Mouse (Mus musculus) embryo, embryonic 9.5 days (tissue): ENCODE results near the gene Lrrc74a.
A peak's percentile ranks its signal among the peaks of the same experiment; 100 is the strongest.

Experiments used
- DNase-seq: peaks from one replicate; pipeline ENCODE4 v3.0.0-alpha.2; 2017; ENCODE audit errors: extremely low spot score

Gene Lrrc74a

DNA sequence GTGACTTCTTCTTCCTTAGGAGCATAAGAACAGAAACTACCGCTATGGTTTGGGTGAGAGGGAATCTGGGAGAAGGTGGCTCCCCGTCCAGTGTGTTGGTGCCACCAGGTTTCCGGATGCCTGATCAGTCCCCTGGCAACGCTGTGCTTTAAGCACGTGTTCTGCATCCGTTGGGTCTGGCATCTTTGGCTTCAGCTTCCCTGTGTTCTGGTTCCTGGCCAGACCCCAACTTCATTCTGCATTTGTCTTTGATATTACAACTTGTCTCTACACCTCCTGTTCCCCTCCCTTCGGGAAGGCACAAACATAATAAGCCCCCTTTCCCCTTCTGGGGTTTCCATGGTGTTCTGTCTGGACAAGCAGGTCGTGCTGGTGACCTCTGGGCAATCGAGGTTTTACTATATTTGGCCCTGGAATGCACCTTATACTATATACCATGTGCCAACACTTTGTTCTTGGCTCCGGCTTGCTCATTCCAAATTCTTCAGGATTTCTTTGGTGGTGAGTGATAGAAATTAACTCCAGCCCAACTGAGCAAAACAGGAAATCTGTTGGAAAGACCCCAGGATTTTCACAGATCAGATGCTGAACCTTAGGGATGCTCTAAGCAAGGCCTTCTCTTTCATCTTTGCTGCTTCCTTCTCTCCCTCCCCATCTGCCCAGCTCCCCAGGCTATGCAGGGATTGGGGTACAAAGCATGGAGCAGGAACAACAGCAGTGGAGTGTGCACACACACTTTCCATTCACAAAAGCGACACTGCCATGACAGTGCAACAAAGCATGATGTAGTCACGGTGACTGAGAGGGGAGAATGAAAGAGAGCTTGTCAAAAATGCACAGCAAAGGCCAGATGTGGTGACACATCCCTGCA lies 52.2 kb downstream of the Lrrc74a start:
- DNase-seq, result no peak

DNA sequence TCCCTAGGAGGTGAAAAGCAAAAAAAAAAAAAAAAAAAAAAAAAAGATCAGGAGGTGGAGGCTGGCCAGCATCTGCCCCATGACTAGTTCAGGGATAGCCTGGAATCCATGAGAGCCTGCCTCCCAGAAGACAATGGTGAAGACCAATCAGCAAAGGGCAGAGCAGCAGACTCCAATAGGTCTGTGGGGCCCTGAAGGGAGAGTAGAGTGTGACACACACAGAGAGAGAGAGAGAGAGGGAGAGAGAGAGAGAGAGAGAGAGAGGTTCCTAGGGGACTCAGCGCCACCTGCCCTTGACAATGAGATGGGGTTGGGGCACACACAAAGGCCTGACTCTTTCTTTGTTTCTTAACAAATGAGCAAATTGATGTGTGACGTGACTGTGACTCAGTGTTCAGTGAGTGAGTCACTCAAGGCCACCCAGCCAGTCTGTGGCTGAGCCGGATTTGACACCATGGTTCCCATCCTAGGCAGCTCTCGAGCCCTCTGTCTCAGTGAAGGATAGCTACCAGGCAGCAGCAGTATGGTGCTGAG lies 52.9 kb downstream of the Lrrc74a start:
- DNase-seq, result no peak

DNA sequence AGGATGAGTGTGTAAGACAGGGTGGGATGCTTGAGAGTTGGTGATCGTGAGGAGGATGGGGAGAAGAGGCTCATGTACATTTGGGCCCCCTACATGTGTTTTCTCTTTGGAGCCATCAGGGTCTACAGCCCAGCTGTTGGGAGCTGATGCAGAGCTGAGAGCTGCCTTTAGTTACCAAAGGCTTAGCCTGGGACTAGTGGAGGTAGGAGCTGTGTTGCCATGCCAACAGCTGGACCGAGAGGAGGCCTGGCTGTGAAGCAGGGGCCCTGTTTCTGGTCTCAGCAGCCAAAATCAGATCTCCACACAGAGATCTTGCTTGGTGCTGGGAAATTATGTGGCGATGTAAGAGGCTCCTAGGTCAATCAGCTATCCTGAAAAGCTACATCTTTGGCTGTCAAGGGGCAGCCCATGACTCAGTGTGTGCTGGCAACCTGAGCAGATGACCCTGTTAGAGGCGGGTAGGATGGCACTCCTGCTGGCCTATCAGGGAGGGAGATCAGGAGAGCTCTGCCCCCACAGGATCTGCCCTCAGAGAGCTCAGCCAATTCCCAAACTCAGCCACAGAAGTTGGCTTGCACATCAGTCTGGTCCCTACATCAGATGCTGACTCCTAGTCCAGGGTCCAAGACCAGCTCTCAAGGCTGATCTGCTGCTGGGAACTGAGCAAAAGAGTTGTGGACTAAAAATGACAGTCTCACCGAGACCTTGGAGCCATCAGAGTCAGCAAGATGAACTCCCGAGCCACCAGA lies 56.1 kb downstream of the Lrrc74a start:
- DNase-seq, result no peak

DNA sequence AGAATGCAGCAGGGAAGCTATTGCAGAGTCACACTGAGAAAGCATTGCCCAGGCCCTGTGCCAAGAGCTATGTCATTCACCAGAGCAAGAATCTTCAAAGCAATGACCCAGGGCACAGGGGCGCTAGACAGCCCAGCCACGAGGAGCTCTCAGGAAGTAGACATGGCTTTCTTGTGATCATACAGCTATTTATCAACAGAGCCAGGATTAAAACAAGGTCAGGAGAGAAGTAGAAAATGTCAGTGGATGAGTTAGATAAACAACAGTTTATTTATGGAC lies 56.6 kb downstream of the Lrrc74a start:
- DNase-seq, result no peak

DNA sequence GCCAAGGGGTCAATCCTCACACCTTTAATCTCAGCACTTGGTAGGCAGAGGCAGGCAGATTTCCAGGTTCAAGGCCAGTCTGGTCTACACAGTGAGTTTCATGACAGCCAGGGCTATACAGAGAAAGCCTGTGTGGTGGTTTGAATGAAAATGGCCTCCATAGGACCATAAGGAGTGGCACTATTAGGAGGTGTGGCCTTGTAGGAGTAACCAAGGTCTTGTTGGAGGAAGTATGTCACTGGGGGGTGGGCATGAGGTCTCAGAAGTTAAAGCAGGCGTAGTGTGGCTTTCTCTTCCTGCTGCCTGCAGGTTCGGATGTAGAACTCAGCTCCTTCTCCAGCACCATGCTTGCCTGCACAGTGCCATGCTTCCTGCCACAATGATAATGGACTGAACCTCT lies 57.8 kb downstream of the Lrrc74a start:
- DNase-seq, result no peak

DNA sequence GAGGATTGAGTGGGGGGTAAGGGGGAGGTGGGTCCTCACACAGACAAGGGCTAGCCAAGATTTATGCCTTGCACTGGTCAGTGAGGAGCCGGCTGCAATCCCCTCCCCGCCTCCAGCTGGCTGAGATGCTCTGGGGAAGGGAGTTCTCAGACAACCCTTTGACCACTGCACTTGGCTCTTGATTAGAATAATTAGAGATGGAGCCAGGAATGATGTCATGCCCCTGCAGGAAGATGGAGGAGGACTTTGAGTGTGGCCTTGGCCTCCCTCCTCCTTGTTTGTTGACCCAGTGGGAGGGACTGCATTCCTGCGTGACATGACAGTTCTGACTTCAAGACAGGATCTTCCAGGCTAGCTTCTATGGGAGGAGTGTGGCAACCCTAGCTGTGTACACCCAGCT lies 59.7 kb downstream of the Lrrc74a start:
- no peak for DNase-seq

DNA sequence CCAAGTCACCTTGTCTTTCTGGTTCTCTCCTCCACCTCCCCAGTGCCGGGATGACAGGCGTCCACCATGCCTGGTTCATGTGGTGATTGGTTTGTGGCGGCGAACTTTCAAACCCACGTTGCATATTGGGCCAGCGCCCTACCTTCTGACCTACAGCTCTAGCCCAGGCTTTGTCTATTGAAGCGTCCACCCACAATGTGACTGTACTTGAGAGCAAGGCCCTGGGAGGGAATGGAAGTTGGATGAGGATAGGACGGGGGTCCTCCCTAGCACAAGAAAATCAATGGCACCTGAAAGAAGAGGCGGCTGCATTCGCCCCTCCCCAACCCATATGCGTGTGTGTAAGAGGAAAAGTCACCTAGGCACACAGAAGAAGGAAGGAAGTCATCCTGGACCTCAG lies 60.2 kb downstream of the Lrrc74a start:
- no peak for DNase-seq

DNA sequence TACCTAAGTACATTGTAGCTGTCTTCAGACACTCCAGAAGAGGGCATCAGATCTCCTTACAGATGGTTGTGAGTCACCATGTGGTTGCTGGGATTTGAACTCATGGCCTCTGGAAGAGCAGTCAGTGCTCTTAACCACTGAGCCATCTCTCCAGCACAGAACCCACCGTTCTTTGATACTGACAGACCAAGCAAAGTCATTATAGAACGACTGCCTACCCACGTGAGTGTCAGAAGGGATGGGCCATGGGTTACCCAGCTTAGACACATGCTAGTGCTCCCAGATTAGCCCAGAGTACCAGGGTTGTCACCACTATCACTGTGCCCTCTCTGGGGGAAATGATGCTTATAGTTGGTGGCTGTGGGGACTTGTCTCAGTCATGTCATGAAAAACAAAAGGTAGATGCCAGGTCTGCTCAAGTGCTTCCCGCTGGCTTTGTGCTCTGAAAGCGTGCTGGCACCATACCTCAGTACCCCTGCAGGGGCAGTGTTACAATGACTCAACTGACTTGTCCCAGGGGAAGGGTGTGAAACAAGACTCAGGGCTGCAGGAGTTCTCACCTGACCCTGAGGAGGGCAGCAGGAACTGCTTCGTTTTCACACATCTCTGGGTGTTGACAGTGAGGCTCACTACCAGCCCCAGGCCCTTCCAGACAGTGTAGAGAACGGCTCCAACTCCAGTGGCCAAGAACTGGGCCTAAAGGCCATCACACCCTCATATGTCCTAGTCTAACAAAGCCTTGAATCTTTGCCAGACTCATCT lies 61.1 kb downstream of the Lrrc74a start:
- no peak for DNase-seq

DNA sequence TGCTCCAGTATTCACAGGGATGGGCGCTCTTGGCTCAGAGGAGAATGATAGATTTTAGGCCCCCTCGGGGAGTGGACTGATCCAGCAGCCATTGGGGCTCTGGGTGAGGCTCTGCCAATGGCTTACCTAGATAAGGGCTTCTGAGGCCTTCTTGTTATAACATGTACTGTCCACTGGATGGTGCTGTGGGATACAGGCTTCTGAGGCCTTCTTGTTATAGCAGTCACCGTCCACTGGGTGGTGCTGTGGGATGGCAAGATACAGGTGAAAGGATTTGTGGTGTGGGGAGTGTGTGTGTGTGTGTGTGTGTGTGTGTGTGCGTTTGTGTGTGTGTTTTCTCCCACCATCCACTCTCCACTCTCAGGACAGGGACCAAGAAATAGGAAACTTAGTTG lies 61.7 kb downstream of the Lrrc74a start:
- DNase-seq, result peak; percentile 88

DNA sequence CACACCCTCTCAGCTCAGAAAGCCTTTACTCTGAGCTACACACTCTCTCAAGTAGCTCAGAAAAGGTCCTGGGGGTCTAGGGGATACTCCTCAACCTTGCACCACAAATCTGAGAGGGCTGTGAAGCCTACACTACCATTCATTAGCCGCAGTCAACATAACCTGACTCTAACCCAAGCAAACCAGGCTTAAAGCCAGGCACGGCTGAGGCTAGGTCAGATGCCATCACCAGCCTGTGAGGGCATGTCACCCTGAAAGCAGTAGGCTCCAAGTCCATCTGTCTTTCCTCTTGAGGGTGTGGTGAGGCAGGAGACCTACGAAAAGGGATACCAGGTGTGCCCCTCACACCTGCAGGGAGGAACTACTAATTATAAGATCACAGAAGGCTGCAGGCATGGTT lies 62.2 kb downstream of the Lrrc74a start:
- DNase-seq, result no peak

DNA sequence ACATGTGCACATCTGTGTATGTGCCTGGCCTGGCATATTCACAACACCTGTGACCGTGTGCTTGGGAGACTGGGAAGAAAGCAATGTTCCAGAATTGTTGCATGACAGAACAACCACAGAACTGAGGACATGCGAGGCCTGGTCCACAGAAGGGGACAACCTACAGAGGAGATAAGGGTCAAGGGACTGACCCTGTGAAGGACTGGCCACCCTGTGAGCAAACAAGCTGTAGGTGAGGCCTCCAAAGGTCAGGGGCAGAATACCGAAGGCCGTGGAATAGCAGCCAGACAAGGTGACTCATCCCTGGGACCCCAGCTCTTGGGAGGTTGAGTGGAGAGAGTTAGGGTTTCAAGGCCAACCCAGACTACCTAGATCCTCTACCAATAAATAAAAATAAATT lies 63.6 kb downstream of the Lrrc74a start:
- DNase-seq, result no peak

DNA sequence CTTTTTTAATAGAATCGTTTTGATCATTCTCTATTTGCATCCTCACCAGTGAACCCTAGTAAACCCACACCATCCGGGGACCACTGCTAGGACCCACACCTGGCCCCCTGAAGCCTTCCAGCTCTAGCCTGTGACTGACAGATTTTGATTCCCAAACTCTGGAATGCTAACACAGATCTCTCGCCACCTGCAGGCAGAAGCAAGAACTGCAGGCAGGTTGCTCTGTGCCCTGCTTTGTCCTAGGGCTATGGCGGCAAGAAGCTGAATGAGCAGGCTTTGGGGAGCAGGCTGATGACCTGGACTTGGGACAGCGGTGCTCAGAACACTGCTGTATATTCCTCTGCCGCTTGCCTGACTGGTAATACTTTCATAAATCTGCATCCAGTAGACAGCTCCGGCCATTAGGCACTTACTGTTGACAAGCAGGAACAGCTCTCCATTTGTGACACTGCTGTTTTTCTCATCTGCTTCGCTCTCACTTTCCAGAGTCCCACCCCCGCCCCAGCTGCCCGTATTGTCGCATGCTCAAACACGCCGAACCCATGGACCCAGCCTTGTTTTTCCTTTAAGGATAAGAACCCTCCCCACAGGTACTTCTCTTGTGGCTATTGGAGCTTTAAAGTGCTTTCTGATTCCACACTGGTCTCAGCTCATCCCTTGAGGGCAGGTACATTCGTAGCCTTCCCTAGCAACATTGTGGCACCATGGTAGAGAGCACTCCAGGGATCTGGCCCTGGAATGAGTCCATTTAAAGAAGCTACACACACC lies 64.8 kb downstream of the Lrrc74a start:
- DNase-seq, result peak; percentile 87

DNA sequence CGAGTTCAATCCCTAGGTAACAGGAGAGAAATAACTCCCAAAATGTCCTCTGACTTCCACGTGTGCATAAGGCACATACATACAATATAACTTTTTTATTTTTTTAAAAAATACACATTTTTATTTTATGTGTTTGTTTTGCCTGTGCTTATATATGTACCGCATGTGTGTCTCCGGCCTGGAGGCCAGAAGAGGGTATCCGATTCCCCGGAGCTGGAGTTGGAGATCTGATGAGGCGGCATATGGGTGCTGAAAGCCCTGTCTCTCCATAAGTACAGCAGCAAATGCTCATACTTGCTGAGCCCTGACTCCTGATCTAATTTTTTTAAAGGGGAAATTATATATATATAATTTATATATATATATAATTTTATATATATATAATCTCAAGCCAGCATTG lies 65.6 kb downstream of the Lrrc74a start:
- no peak for DNase-seq

DNA sequence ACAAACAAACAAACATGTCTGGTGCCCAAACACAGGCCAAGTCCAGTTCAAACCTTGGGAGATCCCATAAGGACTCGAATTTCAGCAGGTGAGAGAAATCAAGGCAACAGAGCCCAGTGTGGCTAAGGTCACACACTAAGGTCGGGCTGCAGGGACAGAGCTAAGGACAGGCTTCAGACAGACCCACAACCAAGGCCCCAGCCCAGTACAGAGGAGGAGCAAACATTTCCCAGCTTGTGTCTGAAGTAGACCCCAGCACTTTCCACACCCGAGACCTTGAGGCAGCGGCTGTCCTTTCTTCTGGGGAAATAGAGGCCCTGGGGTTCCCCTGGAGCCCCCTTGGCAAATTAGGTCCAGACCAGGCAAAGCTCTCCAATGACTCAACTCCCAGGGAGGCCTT lies 66.2 kb downstream of the Lrrc74a start:
- no peak for DNase-seq

DNA sequence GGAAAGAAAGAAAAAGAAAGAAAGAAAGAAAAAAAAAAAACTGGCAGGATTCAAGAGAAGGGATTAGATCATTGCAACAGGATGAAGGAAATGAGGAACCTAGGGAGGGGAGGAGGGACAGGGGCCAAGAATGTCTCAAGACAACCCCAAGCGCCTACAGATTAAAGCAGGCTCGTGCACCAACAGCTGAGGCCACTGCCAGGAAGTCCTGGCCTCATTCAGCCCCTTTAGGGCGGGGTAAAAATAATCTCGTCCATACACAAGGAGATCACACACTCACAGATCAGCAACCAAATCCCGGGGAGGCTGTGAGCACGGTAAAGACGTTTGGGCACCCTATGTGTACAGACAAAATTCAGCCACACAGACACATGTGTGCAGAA lies 66.6 kb downstream of the Lrrc74a start:
- DNase-seq, result no peak

DNA sequence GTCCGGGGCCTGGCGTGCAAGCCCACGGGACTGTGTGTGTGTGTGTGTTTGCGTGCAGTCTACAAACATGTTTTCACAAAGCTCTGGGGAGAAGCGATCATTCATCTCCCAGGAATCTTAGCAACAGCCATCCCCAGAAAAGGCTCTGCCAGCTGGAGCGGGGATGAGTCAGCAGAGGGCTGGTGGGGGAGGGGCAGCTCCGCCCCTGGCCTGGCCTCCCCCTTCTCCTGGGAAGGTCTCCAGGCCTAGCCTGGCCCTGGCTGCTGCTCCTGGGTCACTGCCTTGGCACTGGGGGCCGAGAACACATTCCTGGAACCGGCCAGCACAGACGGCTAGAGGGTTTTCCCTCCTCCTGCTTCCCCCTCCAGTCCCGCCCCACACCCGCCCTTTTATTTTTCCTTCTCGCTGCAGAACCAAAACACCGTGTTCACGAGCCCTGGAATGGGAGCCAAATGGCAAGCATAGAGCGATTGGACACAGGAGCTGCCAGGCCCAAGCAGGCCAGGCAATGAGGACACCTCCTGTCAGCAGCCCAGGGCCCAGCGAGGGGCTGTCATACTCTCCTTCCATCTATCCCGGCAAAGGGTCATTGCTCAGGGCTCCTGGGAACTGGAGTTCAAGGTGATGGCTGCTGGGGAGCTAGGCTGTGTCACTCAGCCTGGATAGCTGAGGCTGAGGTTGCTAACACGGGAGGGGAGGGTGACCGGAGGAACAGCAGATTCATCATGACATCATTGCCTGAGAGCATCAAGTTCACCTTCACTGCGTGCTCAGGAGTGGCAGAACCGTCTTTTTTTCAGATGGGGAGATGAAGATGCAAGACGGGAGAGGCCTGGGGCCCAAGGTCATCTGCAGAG lies 67.2 kb downstream of the Lrrc74a start:
- DNase-seq, result peak; percentile 89

DNA sequence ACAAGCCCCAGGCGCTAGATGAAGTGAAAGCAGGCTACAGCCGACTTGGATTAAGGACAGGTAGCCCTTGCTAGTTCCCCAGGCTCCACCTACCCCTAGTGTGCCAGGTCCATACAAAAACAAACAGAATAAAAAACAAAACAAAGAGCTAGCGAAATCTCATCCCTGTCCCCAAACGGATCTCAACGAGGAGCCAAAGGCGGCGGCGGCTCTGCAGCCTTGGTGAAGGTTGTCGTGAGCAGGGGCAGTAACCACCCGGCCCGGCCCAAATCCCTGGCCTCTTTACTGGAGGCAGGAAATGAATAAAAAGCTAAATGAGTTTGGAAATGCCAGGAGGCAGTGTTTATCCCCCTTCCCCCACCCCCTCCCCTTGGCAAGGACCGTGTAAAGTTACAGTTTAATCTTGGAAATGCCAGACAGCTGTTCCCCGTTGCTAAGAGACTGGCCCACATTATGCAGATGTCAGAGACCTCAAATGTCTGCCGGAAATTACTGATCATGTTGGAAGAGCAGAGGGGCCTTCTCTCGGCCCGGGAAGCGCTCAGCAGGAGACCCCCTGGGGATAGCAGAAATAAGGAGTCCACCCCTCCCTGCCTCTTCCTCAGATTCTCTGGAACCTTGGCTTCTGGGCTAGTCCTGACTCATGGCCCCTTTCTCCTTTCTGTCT lies 68.0 kb downstream of the Lrrc74a start:
- DNase-seq, result peak; percentile 68

DNA sequence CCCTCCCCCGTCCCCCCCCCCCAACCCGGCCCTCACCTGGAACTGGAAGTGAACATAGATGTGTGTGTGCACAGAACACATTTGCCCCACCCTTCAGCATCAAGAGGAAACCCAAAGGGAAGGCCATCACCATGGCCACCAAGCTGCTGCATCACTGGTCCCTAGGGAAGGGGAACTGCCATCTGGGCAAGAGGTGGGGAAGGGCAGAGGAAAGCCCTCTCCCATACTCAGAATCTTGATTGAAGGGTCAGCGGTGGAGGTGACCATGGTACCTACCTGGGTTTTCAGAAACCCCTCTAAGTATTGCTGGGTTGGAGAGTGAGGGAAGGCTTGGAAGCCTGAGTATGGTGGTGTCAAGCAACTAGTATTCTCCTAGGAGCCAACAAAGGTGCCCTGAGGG lies 68.7 kb downstream of the Lrrc74a start:
- no peak for DNase-seq

DNA sequence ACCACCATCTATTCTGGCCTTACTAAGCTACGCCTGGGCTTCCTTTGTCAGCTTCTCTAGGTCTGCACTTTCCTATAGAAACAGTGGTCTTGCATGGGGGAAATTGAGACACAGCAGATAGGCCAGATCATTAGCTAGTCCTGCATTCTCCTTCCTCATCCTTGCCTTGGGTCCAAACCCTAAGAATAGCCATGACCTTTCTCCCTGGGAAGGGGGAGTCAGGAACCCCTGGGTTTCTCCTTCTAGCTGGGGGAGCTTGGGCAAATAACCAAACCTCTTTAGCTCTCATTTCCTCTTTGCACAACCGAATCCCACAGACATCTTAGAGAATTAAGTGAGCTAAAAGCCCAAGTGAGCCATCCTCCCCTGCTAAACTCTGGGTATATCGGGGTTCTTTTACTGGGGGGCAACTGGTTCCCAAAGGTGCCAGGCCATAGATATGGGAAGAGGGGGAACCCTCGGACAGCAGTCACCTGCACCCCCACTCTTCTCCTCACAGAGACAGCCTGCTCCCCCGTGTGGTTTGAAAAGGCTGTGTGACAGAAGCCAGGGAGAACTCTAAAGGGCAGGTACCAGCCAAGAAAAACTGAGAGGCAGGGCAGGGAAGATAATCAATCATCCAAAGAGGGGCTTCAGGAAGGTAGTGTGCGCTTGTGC lies 69.6 kb downstream of the Lrrc74a start:
- DNase-seq, result no peak

DNA sequence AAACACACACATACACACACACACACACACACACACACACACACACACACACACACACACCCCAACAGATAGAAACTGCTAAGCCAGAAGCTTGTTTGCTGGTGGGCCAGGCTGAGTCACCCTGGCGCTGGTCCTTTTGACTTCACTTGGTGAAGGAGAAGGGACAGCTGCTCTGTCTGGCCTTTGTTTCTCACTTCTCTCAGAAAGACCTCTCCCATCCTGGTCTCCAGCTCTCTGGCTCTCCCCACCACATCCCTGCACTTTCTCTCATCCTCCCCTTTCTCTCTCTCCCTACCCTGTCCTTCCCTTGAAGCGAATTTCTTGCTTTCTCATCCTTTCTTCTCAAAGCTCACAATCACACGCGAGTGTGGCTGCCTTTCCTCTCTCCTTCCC lies 70.1 kb downstream of the Lrrc74a start:
- DNase-seq, result no peak
